Mouse (Mus musculus) embryonic facial prominence, embryonic 15.5 days (tissue): Measurements from ENCODE around the gene Prss48. TPM values are rescaled to one million over a fixed set of nuclear protein-coding genes. Genes with fewer than 3 reads are reported as not detected.

ENCODE experiments used
- ATAC-seq: fragments of 200-750 bp; cut with Nextera tagmentation; 2 replicates; pipeline ENCODE4 v1.8.0; 2017; ENCODE audit warnings: low read depth, moderate TSS enrichment; ENCODE audit not compliant: insufficient number of reproducible peaks, low FRiP score, low TSS enrichment
- H3K27ac ChIP-seq: fragments of 300-500 bp; sonication (generic); replicated peaks from 2 replicates; pipeline ENCODE4 v1.5.1; 2015; ENCODE audit warnings: mild to moderate bottlenecking, inconsistent platforms
- H3K27me3 ChIP-seq: fragments of 300-500 bp; sonication (generic); 2 replicates; pipeline ENCODE4 v1.6.1; 2015; ENCODE audit warnings: inconsistent platforms
- H3K36me3 ChIP-seq: fragments of 300-500 bp; sonication (generic); 2 replicates; pipeline ENCODE4 v1.6.1; 2015; ENCODE audit warnings: mild to moderate bottlenecking, inconsistent platforms
- H3K4me1 ChIP-seq: fragments of 300-500 bp; sonication (generic); 2 replicates; pipeline ENCODE4 v1.6.1; 2015; ENCODE audit warnings: inconsistent platforms
- H3K4me2 ChIP-seq: fragments of 300-500 bp; sonication (generic); replicated peaks from 2 replicates; pipeline ENCODE4 v1.6.1; 2015; ENCODE audit warnings: mild to moderate bottlenecking, inconsistent platforms
- H3K4me3 ChIP-seq: fragments of 300-500 bp; sonication (generic); replicated peaks from 2 replicates; pipeline ENCODE4 v1.5.1; 2015; ENCODE audit warnings: mild to moderate bottlenecking, inconsistent platforms
- H3K9ac ChIP-seq: fragments of 300-500 bp; sonication (generic); 2 replicates; pipeline ENCODE4 v1.6.1; 2015; ENCODE audit warnings: inconsistent platforms
- H3K9me3 ChIP-seq: fragments of 300-500 bp; sonication (generic); replicated peaks from 2 replicates; pipeline ENCODE4 v1.6.1; 2016; ENCODE audit warnings: inconsistent platforms
- WGBS: fragments of 180-500 bp; shearing (Covaris S2); methylation state at CpG from one replicate; pipeline ENCODE4 v1.1.7; 2015; 5-methylcytosine and 5-hydroxymethylcytosine counted together
- polyA plus RNA-seq: library from polyadenylated mRNA; unstranded; fragments of >200 nt; fragmentation: Nextera tagmentation; extraction: Ambion mirVana; gene quantifications from 2 replicates; pipeline ENCODE4 v1.2.1, GENCODE M21; 2015

The Prss48 gene
- polyA plus RNA-seq, 1 experiment from 2014 or later, result not detected

DNA sequence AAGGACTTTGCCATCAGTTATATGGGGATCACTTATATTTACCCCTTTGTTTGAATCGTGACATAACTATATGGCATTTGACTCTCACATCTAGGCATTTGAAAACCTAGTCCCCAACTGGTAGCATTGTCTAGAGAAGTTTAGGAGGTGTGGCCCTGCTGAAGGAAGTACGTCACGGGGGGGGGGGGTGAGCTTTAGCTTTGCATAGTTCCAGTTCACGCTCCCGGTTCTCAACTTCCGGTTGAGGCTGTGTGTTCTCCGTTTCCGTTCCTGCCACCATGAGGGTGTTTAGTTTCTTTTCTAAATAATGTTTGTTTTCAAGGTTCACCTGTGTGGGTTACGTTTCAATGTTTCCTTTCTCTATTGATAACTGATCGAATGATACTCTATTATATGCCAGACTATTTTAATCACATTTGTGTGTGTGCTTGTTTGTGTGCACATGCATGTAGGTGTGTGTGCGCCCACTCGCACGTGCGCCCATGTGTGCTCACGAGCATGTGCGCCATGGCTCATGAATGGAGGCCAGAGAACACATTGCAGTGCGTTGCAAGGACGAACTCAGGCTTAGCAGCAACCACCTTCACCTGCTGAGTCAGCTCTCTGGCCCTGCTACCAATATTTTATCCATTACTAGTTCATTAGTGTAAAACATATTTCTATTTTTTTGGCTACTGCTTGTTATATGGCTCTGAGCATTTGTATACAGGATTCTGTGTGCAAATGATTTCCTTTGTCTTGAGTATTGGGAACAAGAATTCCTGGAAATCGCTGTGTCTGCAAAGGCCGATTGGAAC, 23.2 kb upstream of the Prss48 start:
- H3K27ac ChIP-seq, result no peak overlapping the region
- H3K4me3 ChIP-seq, result no peak overlapping the region
- WGBS, result 95% methylated on average over 20 of the region's 20 CpGs
- ATAC-seq, result no peak
- H3K9ac ChIP-seq, result no peak overlapping the region
- H3K4me1 ChIP-seq, result no peaks in the 10 kb centered on the region; the same call in 1 of the 2 replicates
- H3K36me3 ChIP-seq, result no peaks in the 10 kb centered on the region
- no peaks in the 10 kb centered on the region for H3K27me3 ChIP-seq
- no peaks in the 10 kb centered on the region for H3K9me3 ChIP-seq
- no peak overlapping the region for H3K4me2 ChIP-seq

DNA sequence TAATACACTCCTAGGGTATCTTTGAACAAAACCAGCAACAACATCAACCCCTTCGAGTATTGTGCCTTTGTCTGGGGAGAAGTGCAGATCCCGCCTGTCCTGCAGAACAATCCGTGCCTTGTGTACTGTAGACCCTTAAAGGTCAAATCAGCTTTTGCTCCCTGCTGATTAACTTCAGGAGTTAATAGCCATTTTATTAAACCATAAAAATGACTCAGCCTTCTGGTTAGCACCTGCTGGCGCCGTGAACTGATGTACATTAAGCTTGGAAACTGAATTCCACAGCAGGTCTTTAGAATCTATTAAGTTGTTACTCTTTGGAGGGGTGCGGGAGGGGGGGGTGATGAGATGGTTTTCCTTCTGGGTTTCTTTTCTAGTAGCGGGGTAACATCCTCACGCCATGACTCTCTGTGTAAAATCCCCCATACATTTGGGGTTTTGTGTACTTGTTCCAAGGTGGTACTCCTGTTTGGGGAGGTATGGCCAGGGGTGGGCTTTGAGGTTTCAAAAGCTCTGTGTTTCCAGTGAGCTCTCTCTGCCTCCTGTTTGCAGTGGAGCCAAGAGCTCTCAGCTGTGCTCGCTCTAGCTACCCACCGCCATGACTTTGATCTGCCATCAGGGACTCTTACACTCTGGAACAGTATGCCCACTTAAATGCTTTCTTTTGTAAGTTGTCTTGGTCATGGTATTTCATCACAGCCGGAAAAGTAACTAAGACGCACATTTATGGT, 21.9 kb upstream of the Prss48 start:
- H3K9me3 ChIP-seq, result no peaks in the 10 kb centered on the region
- no peaks in the 10 kb centered on the region for H3K36me3 ChIP-seq
- H3K9ac ChIP-seq, result no peak overlapping the region
- no peak overlapping the region for H3K4me2 ChIP-seq
- no peaks in the 10 kb centered on the region for H3K27me3 ChIP-seq
- no peaks in the 10 kb centered on the region for H3K4me1 ChIP-seq
- no peak for ATAC-seq
- H3K27ac ChIP-seq, result no peak overlapping the region
- H3K4me3 ChIP-seq, result no peak overlapping the region
- WGBS, result 88% methylated on average over 12 of the region's 12 CpGs

DNA sequence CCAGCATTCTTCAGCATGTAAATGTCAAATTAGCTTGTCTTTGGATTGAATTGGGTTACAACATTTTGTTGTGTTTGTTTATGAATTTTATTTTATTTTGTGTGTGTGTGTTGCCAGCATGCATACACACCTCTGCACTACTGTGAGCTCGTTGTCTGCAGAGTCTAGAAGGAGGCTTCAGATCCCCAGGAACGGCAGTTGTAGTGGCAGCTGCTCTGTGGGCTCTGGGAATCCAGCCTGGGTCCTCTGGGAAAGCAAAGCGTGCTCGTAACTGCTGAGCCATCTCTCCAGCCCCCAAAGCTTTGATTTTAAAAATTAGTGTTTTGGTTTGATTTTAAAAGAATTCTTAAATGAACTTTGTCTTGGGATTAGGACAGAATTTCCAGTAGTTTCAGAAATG, 19.4 kb upstream of the Prss48 start:
- no peak overlapping the region for H3K4me2 ChIP-seq
- no peak overlapping the region for H3K4me3 ChIP-seq
- no peak for ATAC-seq
- no peaks in the 10 kb centered on the region for H3K9me3 ChIP-seq
- H3K4me1 ChIP-seq, result no peaks in the 10 kb centered on the region
- H3K9ac ChIP-seq, result no peak overlapping the region
- H3K27ac ChIP-seq, result no peak overlapping the region
- H3K36me3 ChIP-seq, result no peaks in the 10 kb centered on the region
- 76% methylated on average over 4 of the region's 4 CpGs for WGBS
- H3K27me3 ChIP-seq, result no peaks in the 10 kb centered on the region

DNA sequence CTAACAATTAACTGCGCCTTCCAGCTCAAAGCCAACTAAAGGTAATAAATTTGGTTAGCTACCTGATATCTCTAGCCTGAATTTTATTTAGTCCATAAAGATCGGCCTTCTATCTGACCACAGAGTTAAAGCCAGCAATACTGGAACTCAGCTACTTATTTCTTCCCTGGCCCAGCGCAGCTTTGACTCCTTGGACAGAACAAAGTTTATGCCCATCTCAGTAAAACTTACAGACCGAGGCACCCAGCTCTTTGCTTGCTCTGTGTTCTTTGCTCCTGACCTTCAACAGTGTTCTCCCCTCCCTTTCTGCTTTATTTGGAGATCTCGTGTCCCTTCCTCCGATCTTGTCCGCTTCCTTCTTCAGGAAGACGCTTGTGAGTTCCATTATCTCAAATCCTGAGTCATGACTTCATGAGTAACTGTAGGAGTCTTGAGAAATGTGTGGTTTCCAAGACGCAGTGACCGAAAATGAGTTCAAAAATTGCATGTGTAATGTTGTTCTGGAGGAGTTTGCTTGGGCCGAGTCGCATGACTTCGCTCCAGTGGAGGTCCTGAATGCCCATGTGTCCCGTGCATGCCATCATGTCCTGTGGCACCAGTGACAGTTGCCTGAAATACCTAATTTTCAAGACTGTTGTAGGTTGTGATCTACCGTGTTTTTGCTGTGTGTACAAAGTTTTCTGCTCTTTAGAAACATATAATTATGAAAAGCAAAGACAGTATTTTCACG, 18.8 kb upstream of the Prss48 start:
- WGBS, result 88% methylated on average over 16 of the region's 16 CpGs
- no peaks in the 10 kb centered on the region for H3K27me3 ChIP-seq

DNA sequence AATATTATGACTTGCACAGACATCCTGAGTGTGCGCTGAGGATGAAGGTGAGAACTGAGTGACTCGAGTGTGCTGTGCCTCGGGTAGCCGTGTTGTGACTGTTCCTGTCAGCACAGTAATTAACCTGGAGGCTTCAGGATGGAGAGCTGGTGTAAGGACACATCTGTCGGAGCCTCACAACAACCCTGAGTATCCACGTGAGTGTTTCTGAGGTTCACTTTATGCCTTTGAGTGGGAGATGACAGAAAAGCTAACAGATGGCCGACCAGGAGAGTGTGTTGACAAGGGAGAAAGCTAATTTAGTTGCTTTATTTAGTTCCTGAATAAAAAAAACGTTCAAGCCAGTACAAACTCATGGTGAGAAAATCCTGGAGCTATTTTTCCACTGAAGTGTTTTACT, 15.2 kb upstream of the Prss48 start:
- no peaks in the 10 kb centered on the region for H3K9me3 ChIP-seq
- H3K4me1 ChIP-seq, result no peaks in the 10 kb centered on the region
- H3K36me3 ChIP-seq, result no peaks in the 10 kb centered on the region
- no peak for ATAC-seq
- no peak overlapping the region for H3K9ac ChIP-seq
- H3K4me2 ChIP-seq, result no peak overlapping the region
- no peak overlapping the region for H3K4me3 ChIP-seq
- no peaks in the 10 kb centered on the region for H3K27me3 ChIP-seq
- 65% methylated on average over 8 of the region's 8 CpGs for WGBS
- no peak overlapping the region for H3K27ac ChIP-seq

More for the DNA sequence above, 18.8 kb upstream of the Prss48 start:
- Histone ChIP-seq H3K4me1 (no peaks in the 10 kb centered on the region), H3K4me3 (no peak overlapping the region), H3K4me2 (no peak overlapping the region), H3K9me3 (no peaks in the 10 kb centered on the region), H3K36me3 (no peaks in the 10 kb centered on the region), H3K9ac (no peak overlapping the region), H3K27ac (no peak overlapping the region)
- no peak for ATAC-seq

DNA sequence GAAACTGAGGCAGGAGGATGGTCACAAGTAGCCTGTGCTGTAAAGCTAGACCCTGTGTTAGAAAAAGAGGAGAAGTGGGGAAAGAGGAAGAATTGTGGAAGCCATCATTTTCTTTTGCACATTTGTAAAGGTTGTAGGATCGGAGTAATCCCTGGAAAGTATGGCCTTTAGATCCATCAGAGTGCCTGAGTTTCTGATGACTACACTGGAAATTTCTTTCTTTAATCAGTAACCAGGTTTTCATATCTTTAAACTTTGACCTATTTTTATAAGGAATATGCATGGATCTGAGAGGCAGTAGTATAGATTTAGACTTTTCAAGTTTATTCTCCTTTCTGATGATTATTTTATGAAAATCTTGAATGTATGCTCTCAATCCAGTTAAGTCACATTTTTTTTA, 14.7 kb upstream of the Prss48 start:
- no peaks in the 10 kb centered on the region for H3K9me3 ChIP-seq
- H3K4me2 ChIP-seq, result no peak overlapping the region
- H3K4me3 ChIP-seq, result no peak overlapping the region
- H3K27ac ChIP-seq, result no peak overlapping the region
- no peaks in the 10 kb centered on the region for H3K36me3 ChIP-seq
- H3K27me3 ChIP-seq, result no peaks in the 10 kb centered on the region
- no peak for ATAC-seq
- no peak overlapping the region for H3K9ac ChIP-seq
- H3K4me1 ChIP-seq, result no peaks in the 10 kb centered on the region
- WGBS, result 89% methylated on average over 1 of the region's 1 CpGs

DNA sequence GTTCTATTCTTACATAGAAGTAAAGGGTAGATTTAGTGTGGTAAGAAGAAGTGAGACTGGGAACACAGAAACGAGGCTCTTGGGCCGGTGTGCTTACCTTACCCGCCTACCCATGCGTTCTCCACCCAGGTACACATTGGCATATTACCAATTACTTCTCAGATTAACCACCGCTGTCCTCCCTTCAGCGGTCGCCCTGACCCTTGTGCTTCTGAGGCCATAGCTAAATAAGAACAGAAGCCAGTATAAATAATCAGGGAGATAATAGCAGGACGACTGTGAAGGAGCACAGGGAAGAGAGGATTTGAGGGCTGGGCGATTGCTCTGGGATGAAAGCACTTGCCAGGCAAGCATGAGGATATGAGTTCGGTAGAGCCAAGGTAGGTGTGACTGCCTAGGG, 11.5 kb upstream of the Prss48 start:
- no peaks in the 10 kb centered on the region for H3K27me3 ChIP-seq
- 0 out of 2 replicates have a peak, but pooled peaks cover 5% of the 10 kb centered on the region for H3K4me1 ChIP-seq
- no peaks in the 10 kb centered on the region for H3K36me3 ChIP-seq
- no peaks in the 10 kb centered on the region for H3K9me3 ChIP-seq
- no peak overlapping the region for H3K27ac ChIP-seq
- 77% methylated on average over 10 of the region's 10 CpGs for WGBS
- H3K4me2 ChIP-seq, result no peak overlapping the region
- no peak overlapping the region for H3K4me3 ChIP-seq
- H3K9ac ChIP-seq, result no peak overlapping the region
- no peak for ATAC-seq

DNA sequence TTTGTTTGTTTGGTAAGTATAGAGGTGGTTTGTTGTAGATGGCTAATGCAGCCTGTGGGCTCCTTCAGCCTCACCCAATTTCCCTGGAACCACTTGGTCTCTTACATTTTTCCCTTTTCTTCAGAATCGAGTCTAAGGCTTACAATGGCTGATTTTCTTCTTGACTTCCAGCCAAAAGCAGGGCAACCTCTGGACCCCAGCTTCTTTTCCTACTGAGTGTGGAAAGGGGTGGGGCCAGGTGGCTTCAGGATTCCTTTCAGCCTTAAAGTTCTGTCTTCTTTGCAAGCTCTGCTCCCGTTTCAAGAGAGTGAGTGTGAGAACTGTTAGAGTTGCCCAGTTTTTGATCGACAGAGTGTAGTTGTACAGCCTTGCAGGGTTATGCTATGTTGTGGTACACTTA, 9.5 kb upstream of the Prss48 start:
- WGBS, result 65% methylated on average over 3 of the region's 3 CpGs
- Histone ChIP-seq H3K4me2 (no peak overlapping the region), H3K27me3 (no peaks in the 10 kb centered on the region), H3K9me3 (no peaks in the 10 kb centered on the region), H3K27ac (no peak overlapping the region), H3K36me3 (no peaks in the 10 kb centered on the region), H3K4me3 (no peak overlapping the region), H3K9ac (no peak overlapping the region), H3K4me1 (0 out of 2 replicates have a peak, but pooled peaks cover 5% of the 10 kb centered on the region)
- no peak for ATAC-seq

DNA sequence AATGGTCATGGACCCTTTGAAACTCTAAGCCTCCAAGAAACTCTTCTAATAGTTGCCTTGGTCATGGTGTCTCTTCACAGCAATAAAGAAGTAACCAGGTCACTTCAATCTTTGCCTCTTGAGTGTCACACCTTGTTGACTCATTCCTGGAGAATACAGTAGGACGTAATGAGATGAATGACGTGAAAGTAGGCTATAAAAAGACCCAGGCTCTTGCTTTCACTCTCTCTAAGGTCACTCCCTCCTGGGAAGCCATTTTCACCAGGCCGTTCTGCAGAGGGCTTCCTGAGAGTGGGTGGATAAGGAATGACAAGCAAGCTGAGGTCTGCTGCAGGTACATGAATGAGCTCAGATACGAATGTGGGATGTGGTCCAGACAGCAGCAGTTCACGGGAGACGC, 9.1 kb upstream of the Prss48 start:
- Histone ChIP-seq H3K27ac (no peak overlapping the region), H3K36me3 (no peaks in the 10 kb centered on the region)
- WGBS, result 80% methylated on average over 6 of the region's 6 CpGs

DNA sequence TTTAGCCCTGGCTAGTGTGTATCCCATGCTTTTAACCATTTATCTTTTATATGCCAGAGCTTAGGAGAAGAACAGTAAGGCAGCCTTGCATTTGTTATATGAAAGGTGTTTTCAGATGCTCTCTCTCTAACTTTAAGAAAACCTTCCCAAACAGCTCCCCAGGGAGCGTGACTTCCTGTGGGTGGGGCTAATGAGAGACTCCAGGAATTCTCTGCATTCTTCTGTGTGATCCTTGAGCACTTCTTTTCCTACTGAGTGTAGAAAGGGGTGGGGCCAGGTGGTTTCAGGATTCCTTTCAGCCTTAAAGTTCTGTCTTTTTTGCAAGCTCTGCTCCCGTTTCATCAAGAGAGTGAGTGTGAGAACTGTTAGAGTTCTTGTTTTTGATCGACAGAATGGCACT, 8.3 kb upstream of the Prss48 start:
- 41% methylated on average over 3 of the region's 3 CpGs for WGBS
- H3K4me1 ChIP-seq, result 0 out of 2 replicates have a peak, but pooled peaks cover 5% of the 10 kb centered on the region
- no peak overlapping the region for H3K4me2 ChIP-seq
- no peaks in the 10 kb centered on the region for H3K9me3 ChIP-seq
- no peak for ATAC-seq
- no peak overlapping the region for H3K27ac ChIP-seq
- no peaks in the 10 kb centered on the region for H3K27me3 ChIP-seq
- H3K36me3 ChIP-seq, result no peaks in the 10 kb centered on the region
- H3K4me3 ChIP-seq, result no peak overlapping the region
- H3K9ac ChIP-seq, result no peak overlapping the region

More for the DNA sequence above, 9.1 kb upstream of the Prss48 start:
- 0 out of 2 replicates have a peak, but pooled peaks cover 5% of the 10 kb centered on the region for H3K4me1 ChIP-seq
- H3K9ac ChIP-seq, result no peak overlapping the region
- H3K27me3 ChIP-seq, result no peaks in the 10 kb centered on the region
- H3K4me2 ChIP-seq, result no peak overlapping the region
- no peaks in the 10 kb centered on the region for H3K9me3 ChIP-seq
- H3K4me3 ChIP-seq, result no peak overlapping the region
- ATAC-seq, result no peak; the same call in 1 of the 2 replicates

DNA sequence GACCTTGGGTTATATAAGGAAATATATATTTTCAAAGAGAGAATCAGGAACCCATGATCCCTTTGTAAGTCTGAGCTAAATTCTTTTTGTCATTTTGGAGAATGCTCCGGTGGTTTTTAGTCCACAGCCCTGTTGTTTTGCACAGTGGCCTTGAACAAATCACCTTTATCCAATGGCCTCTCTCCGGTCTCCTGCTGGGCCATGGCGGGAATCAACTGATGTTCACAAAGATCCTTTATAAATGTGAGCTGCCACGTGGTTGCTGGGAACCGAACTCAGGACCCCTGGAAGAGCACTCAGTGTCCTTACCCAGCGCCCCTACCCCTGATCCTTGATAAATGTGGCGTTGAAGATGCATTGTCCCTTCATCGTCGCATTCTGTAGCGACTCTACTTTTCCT, 2.5 kb upstream of the Prss48 start:
- no peak overlapping the region for H3K4me2 ChIP-seq
- H3K4me3 ChIP-seq, result no peak overlapping the region
- no peak for ATAC-seq
- no peaks in the 10 kb centered on the region for H3K4me1 ChIP-seq
- no peaks in the 10 kb centered on the region for H3K27me3 ChIP-seq
- WGBS, result 91% methylated on average over 10 of the region's 10 CpGs
- no peaks in the 10 kb centered on the region for H3K36me3 ChIP-seq
- H3K9me3 ChIP-seq, result no peaks in the 10 kb centered on the region
- H3K9ac ChIP-seq, result no peak overlapping the region
- no peak overlapping the region for H3K27ac ChIP-seq
